Mouse (Mus musculus): ENCODE measurements around the gene Bicdl1. TPM values are rescaled to one million over a fixed set of nuclear protein-coding genes. Genes with fewer than 3 reads are reported as not detected.
"Not testable (repeated sequence)": the region's sequence is repeated elsewhere in the genome, so short reads cannot be mapped to it uniquely, and the experiment has no call there.

Bicdl1 gene
- polyA plus RNA-seq, 1 experiment from 2014 or later = 14.3 TPM

DNA sequence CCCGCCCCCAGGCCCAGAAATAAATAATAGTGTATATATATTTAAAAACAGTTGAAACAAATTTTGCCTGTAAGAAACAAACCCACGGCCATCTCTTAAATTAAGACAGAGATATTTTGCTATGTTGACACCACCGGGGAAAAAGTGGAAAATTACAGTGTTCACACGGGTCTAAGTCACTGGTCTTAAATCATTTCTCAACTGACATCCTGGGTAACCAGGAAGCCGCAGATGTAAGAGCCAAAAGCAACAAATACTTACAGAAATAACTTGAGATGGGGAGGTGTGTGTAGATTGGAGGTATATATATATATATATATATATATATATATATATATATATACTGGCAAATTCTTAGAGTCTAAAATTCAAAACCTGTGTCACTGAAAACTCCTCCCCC, 21.5 kb upstream of the Bicdl1 start:
- H3K27ac ChIP-seq = no peak overlapping the region
- no peaks in the 10 kb centered on the region for H3K27me3 ChIP-seq
- no peak overlapping the region for H3K4me3 ChIP-seq
- no peak overlapping the region for H3K9ac ChIP-seq
- ATAC-seq (ENCODE audit: insufficient number of reproducible peaks, low FRiP score, low TSS enrichment, low read depth) = no peak
- no peaks in the 10 kb centered on the region for H3K4me1 ChIP-seq
- H3K9me3 ChIP-seq = no peaks in the 10 kb centered on the region
- WGBS = 58% methylated on average over 5 of the region's 5 CpGs
- no peak overlapping the region for H3K4me2 ChIP-seq
- H3K36me3 ChIP-seq = no peaks in the 10 kb centered on the region

DNA sequence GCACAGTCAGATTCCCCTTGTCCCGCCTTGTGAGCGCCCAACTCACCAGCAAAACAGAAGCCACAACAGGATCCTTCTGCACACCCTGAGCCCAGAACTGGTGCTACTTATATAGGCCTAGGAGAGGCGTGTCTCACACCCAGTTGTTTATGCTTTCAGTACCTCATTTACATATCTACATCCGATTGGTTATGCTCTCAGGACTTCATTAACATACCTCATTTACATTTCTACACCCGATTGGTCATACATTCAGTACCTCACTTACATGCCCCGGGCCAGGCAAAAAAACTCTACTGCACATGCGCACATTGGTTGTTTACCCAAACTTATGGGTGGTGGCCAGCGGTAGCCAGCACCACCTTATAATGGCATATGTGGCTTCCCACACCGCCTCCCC, 20.5 kb upstream of the Bicdl1 start:
- not testable (repeated sequence) for H3K4me2 ChIP-seq; H3K27ac ChIP-seq; H3K9ac ChIP-seq; H3K36me3 ChIP-seq; H3K27me3 ChIP-seq; H3K4me3 ChIP-seq; H3K9me3 ChIP-seq; H3K4me1 ChIP-seq; ATAC-seq (ENCODE audit: insufficient number of reproducible peaks, low FRiP score, low TSS enrichment, low read depth)
- WGBS = 89% methylated on average over 9 of the region's 9 CpGs

DNA sequence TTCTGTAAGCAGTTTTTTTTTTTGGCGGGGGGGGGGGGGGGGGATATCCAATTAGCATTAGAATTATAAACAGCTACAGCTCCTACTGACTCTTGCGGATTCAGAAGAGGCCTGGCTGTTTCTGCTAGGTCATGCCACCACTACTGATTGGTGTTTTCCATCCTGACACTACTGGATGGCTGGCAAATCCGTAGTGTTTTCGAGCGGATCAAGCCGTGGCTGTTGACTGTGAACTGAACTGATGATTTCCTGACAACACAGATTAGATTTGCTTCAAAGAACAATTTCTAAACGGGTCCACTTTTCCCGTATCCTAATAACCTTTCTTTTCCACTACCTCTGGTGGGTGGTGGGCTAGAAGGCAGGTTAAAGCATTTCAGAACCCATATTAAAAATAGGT, 16.9 kb upstream of the Bicdl1 start:
- H3K36me3 ChIP-seq = no peaks in the 10 kb centered on the region
- no peaks in the 10 kb centered on the region for H3K9me3 ChIP-seq
- H3K27ac ChIP-seq = no peak overlapping the region
- no peaks in the 10 kb centered on the region for H3K27me3 ChIP-seq
- no peak overlapping the region for H3K4me2 ChIP-seq
- WGBS = 55% methylated on average over 8 of the region's 8 CpGs
- no peak overlapping the region for H3K9ac ChIP-seq
- ATAC-seq (ENCODE audit: insufficient number of reproducible peaks, low FRiP score, low TSS enrichment, low read depth) = no peak
- H3K4me3 ChIP-seq = no peak overlapping the region
- no peaks in the 10 kb centered on the region for H3K4me1 ChIP-seq

DNA sequence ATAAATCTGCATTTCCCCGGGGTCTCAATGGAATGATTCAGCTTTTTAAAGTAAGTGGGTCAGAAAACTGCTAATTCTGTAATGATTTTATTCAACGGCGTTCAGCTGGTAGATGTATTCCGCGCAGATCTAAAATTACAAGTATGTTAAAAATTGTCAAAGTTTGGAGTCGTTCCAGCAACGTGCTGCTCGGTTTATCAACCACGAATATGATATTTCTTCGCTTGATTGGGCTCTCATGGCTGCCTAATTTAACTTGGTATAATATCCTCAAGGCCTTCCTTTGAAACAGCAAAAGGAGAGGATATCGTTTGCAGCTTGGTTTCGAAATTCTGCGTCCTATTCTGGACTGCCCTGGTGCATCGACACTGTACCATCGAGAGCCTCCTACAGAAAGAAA, 13.9 kb upstream of the Bicdl1 start:
- ATAC-seq (ENCODE audit: insufficient number of reproducible peaks, low FRiP score, low TSS enrichment, low read depth) = no peak
- 73% methylated on average over 15 of the region's 15 CpGs for WGBS
- Histone ChIP-seq H3K4me1 (no peaks in the 10 kb centered on the region), H3K4me3 (no peak overlapping the region), H3K27ac (no peak overlapping the region), H3K27me3 (no peaks in the 10 kb centered on the region), H3K9ac (no peak overlapping the region), H3K36me3 (no peaks in the 10 kb centered on the region), H3K9me3 (no peaks in the 10 kb centered on the region), H3K4me2 (no peak overlapping the region)

DNA sequence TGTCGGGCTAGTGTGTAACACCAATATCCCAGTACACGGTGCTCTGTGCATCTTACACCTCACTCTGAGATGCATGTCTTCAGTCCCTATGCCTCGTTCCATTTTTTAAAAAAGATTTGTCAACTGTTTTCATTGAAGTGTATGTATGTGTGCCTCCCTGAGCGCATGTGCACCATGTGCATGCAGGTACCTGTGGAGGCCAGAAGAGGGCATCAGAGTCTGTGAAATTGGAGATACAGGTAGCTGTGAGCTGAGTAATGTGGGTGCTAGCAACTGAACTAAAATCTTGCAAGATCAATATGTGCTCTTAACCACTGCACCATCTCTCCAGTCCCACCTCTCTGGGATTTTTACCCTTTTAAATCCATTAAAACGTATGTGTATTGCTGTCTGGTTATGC, 6.6 kb upstream of the Bicdl1 start:
- Histone ChIP-seq H3K27me3 (peaks cover 9% of the 10 kb centered on the region), H3K4me2 (no peak overlapping the region), H3K4me1 (no peaks in the 10 kb centered on the region), H3K9me3 (no peaks in the 10 kb centered on the region), H3K4me3 (no peak overlapping the region), H3K36me3 (no peaks in the 10 kb centered on the region), H3K9ac (no peak overlapping the region), H3K27ac (no peak overlapping the region)
- ATAC-seq (ENCODE audit: insufficient number of reproducible peaks, low FRiP score, low TSS enrichment, low read depth) = no peak
- 90% methylated on average over 5 of the region's 5 CpGs for WGBS

DNA sequence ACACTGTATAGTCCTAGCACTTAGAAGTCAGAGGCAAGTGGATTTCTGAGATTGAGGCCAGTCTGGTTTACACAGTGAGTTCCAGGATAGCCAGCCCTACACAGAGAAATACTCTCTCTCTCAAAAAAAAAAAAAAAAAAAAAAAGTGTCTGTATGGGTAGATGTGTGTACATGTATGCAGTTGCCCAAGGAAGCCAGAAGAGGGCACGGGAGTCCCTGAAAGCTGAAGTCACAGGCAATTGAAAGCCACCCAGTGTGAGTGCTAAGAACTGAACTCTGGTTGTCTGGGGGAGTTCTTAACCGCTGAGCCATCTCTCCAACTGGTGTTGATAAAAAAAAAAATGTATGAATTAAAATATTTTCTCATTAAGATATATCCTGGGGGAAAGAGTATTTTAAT, 3.1 kb upstream of the Bicdl1 start:
- no peak for ATAC-seq (ENCODE audit: insufficient number of reproducible peaks, low FRiP score, low TSS enrichment, low read depth)
- H3K4me1 ChIP-seq = peaks cover 21% of the 10 kb centered on the region
- no peak overlapping the region for H3K27ac ChIP-seq
- peaks cover 37% of the 10 kb centered on the region for H3K27me3 ChIP-seq
- no peaks in the 10 kb centered on the region for H3K36me3 ChIP-seq
- 77% methylated on average over 2 of the region's 2 CpGs for WGBS
- no peaks in the 10 kb centered on the region for H3K9me3 ChIP-seq
- no peak overlapping the region for H3K4me2 ChIP-seq
- H3K4me3 ChIP-seq = no peak overlapping the region
- H3K9ac ChIP-seq = no peak overlapping the region

DNA sequence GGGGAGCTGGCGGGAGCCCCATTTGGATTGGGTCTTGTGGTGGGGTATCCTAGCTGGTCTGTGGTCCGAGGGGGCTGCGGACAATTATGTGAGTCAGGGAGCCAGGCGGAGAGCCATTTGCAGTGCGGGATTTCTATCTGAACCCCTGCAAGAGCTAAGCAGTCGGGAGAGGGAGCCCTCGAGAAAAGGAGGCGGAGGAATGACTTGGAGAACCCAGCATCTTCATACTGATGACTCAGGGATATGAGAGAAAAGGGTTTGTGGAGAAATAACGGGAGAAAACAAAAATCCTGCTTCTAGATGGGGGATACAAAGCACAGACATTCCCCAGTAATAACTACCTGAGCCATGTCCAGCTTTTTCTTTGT, 1.4 kb upstream of the Bicdl1 start:
- Histone ChIP-seq H3K4me1 (peaks cover 21% of the 10 kb centered on the region), H3K27me3 (peaks cover 42% of the 10 kb centered on the region), H3K4me2 (peak overlapping the region; percentile 100), H3K36me3 (no peaks in the 10 kb centered on the region), H3K27ac (peak overlapping the region; percentile 43; the same call in 1 of the 2 replicates), H3K9ac (no peak overlapping the region), H3K4me3 (peak overlapping the region; percentile 60), H3K9me3 (no peaks in the 10 kb centered on the region)
- WGBS = under 1% methylated on average over 9 of the region's 9 CpGs
- ATAC-seq (ENCODE audit: insufficient number of reproducible peaks, low FRiP score, low TSS enrichment, low read depth) = peak; percentile 72

DNA sequence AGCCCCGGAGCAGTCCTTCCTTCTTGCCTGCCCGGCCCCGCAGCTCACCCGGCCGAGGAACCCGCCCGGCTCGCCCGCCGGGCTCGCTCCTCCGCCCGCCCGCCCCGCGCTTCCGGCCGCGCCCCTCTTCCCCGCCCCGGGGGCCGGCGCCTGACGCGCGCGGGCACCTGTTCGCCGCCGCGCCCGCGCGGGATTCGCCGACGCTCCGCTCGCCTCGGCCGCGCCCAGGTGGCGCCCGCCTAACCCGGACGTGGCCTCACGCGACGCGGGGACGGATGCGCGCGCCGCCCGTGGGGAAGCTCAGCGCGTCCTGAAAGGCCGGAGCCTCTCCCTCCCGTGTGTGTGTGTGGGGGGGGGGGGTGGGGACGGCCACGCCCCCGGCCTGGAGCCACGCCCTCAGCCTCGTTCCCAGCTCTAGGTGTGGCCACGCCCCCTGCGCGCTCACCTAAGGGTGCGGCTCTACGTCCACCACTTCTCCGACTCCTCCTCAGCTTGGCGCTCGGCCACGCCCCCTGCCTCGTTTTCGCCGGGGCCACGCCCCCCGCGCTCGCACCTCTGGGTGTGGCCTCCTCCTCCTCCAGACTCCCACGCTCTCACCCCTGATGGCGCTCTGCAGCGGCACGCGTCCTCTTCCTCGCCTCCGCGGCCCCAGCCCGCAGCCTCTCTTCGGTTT, 891 bp upstream of the Bicdl1 start:
- under 1% methylated on average over 68 of the region's 91 CpGs for WGBS
- no peak overlapping the region for H3K9ac ChIP-seq
- H3K4me2 ChIP-seq = peak overlapping the region; percentile 100
- ATAC-seq (ENCODE audit: insufficient number of reproducible peaks, low FRiP score, low TSS enrichment, low read depth) = peak; percentile 83
- peaks cover 42% of the 10 kb centered on the region for H3K27me3 ChIP-seq
- H3K9me3 ChIP-seq = no peaks in the 10 kb centered on the region
- H3K36me3 ChIP-seq = no peaks in the 10 kb centered on the region
- peaks cover 21% of the 10 kb centered on the region for H3K4me1 ChIP-seq
- H3K4me3 ChIP-seq = peak overlapping the region; percentile 60
- peak overlapping the region; percentile 43; the same call in 1 of the 2 replicates for H3K27ac ChIP-seq

DNA sequence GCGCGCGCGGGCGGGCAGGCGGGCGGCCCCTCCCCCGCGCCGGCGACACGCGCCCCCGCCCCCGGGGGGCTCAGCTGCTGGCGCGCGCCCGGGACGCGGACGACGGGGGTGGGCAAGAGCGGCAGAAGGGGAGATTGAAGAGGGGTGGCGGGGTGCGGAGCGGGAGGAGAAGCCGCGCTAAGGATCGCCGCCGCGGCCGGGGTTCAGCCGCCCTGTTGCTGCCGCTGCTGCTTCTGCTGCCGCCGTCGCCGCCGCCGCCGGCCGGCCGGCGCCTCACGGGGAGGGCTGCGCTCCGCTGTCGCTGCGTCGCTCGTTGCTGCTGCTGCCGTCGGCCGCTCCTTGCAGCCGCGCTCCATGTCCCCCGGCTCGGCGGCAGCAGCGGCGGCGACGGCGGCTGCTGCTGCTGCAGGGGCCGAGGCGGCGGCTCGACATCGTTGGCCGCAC, 333 bp upstream of the Bicdl1 start:
- no peaks in the 10 kb centered on the region for H3K9me3 ChIP-seq
- H3K4me1 ChIP-seq = peaks cover 21% of the 10 kb centered on the region
- peak overlapping the region; percentile 60 for H3K4me3 ChIP-seq
- under 1% methylated on average over 52 of the region's 72 CpGs for whole genome bisulfite sequencing
- ATAC-seq (ENCODE audit: insufficient number of reproducible peaks, low FRiP score, low TSS enrichment, low read depth) = no peak
- H3K4me2 ChIP-seq = peak overlapping the region; percentile 100
- H3K9ac ChIP-seq = no peak overlapping the region
- peaks cover 42% of the 10 kb centered on the region for H3K27me3 ChIP-seq
- H3K27ac ChIP-seq = no peak overlapping the region
- H3K36me3 ChIP-seq = no peaks in the 10 kb centered on the region

DNA sequence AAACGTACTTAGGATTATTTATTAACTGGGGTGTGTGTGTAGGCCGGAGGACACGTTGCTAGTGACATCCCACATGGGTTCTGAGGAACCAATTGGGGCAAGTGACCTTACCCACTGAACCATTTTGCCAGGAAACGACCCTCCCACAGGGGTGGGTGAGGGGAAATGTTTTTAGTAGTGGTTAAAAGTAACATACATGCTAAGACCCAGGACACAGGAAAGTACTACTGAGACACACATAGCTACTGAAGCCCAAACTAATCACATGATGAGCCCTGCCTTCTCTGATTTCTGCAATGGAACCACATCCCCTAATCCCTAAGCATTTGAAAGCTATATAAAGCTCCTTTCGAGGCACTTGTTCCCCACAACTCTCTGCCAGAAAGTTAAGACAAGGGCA, 1.1 kb downstream of the Bicdl1 start:
- WGBS = 73% methylated on average over 5 of the region's 5 CpGs
- no peaks in the 10 kb centered on the region for H3K9me3 ChIP-seq
- H3K36me3 ChIP-seq = no peaks in the 10 kb centered on the region
- H3K4me1 ChIP-seq = peaks cover 21% of the 10 kb centered on the region
- no peak overlapping the region for H3K4me2 ChIP-seq
- ATAC-seq (ENCODE audit: insufficient number of reproducible peaks, low FRiP score, low TSS enrichment, low read depth) = no peak
- H3K27ac ChIP-seq = no peak overlapping the region
- no peak overlapping the region for H3K9ac ChIP-seq
- no peak overlapping the region; the same call in 1 of the 2 replicates for H3K4me3 ChIP-seq
- peaks cover 42% of the 10 kb centered on the region for H3K27me3 ChIP-seq

DNA sequence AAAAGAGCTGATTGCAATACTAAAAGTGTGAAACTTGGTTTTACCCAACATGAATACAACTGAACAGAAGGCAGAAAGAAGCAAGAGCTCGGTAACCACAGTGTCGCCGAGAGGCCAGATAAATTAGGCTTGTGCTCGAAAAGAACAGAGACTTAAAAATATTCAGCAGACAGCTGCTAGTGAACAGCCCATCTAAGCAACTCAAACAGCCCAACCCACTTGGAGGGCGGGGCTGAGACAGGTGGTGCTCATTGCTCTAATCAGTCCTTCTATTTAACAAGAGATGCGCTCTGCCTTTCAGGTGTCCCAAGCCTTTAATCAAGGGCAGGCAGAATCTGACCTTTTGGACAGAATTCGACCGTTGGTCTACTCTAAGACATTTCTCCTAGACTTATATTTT, 4.8 kb downstream of the Bicdl1 start:
- H3K27me3 ChIP-seq = peaks cover 23% of the 10 kb centered on the region
- no peak overlapping the region for H3K4me2 ChIP-seq
- 78% methylated on average over 8 of the region's 8 CpGs for WGBS
- no peak overlapping the region for H3K9ac ChIP-seq
- no peak overlapping the region for H3K27ac ChIP-seq
- H3K36me3 ChIP-seq = no peaks in the 10 kb centered on the region
- no peak overlapping the region for H3K4me3 ChIP-seq
- no peaks in the 10 kb centered on the region for H3K9me3 ChIP-seq
- ATAC-seq (ENCODE audit: insufficient number of reproducible peaks, low FRiP score, low TSS enrichment, low read depth) = no peak
- peaks cover 14% of the 10 kb centered on the region for H3K4me1 ChIP-seq

DNA sequence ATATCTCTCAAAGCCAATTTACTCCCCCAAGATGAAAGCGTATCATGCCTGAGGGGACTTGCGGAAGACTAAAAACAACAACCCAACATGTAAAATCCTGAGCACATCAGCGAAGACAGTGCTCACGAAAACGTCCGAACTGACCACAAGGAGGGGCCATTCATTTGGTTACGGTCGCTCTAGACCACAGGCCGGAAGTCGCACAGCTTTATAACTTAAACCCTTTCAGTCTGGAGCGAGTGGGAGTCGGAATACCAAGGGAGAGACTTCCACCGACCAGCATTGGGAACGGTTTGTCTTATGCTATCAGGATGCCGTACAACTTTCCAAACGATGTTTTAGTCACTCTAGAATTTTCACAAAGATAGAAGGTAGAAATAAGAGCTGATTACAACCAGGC, 5.4 kb downstream of the Bicdl1 start:
- no peak overlapping the region for H3K4me2 ChIP-seq
- H3K4me1 ChIP-seq = peaks cover 12% of the 10 kb centered on the region
- no peak overlapping the region for H3K4me3 ChIP-seq
- H3K27ac ChIP-seq = no peak overlapping the region
- H3K9me3 ChIP-seq = no peaks in the 10 kb centered on the region
- no peaks in the 10 kb centered on the region for H3K36me3 ChIP-seq
- H3K27me3 ChIP-seq = peaks cover 20% of the 10 kb centered on the region
- H3K9ac ChIP-seq = no peak overlapping the region
- no peak for ATAC-seq (ENCODE audit: insufficient number of reproducible peaks, low FRiP score, low TSS enrichment, low read depth)
- WGBS = 83% methylated on average over 16 of the region's 16 CpGs

DNA sequence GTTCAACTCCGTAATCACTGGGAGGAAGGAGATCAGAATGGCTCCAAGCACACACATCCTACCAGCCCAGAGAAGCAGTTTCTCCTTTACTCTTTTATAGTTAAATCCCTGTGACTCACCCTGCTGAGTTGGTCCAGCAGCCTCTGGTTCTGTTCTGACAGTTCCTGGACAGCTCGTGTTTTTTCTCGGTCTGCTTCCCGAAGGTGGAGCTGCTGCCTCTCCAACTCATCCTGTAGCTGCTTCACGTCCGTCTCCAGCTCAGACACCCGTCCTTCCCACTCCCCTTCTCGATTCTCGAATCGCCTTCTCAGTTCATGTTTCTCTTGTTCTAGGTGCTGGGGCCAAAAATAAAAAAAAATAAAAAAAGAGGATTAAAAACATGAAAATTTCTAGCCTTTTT, 7.0 kb downstream of the Bicdl1 start:
- H3K4me1 ChIP-seq = 0 out of 2 replicates have a peak, but pooled peaks cover 6% of the 10 kb centered on the region
- 85% methylated on average over 10 of the region's 10 CpGs for WGBS
- H3K4me3 ChIP-seq = no peak overlapping the region
- no peak overlapping the region for H3K9ac ChIP-seq
- no peak overlapping the region for H3K4me2 ChIP-seq
- H3K27ac ChIP-seq = no peak overlapping the region
- no peaks in the 10 kb centered on the region for H3K9me3 ChIP-seq
- no peaks in the 10 kb centered on the region for H3K36me3 ChIP-seq
- ATAC-seq (ENCODE audit: insufficient number of reproducible peaks, low FRiP score, low TSS enrichment, low read depth) = no peak
- H3K27me3 ChIP-seq = peaks cover 4% of the 10 kb centered on the region

All from limb, embryonic 15.5 days (tissue).